In the genomic region with DNA sequence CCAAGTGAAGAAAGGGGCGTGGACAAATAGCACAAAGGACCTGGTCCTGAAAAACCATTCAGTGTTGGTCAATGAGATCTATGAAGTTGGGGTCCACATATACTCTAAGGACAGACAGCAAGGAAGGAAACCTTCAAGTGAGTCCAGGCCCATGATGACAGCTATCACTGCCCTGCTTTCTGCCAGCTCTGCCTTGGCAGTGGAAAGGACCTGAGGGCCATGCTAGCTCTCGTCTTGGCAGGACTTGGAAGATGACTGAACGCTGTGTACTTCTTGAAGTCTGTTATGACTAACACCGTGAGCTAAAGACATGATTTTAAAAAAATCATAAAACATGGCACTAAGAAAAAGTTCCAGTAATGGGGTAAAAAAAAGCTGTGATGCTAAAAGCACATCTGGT, we compare ENCODE assay signal across 20 mouse cellular contexts. TPM values are rescaled to one million over a fixed set of nuclear protein-coding genes. Genes with fewer than 3 reads are reported as not detected.
DNase-seq lines count a peak whose midpoint lies in the region; TF ChIP-seq lines count a peak whose summit lies in the region.
"Had no signal": no experiment of that assay in that cellular context is flagged by ENCODE, and none has a peak within 500 bp of the region (broad histone marks: within the 10 kb centered on the region; RNA-seq: fewer than 3 reads in every experiment).

No protein-coding gene starts in this region.

- H3K36me3 ChIP-seq in heart, adult 2 months (ENCODE audit: control insufficient read depth, insufficient read depth, low read length) = peaks cover 4% of the 10 kb centered on the region
- H3K36me3 ChIP-seq: limb, embryonic 10.5 days had no signal

- no peak for DNase-seq in cerebellum, adult 2 months
- no peak for DNase-seq in cerebellum, adult 8-10 months
- DNase-seq in heart, adult 2 months = no peak
- no peak for DNase-seq in heart, adult 11 months
- DNase-seq in urinary bladder, postnatal 14 days (ENCODE audit: low spot score) = peak; percentile 24
- DNase-seq in urinary bladder, postnatal 25 days (ENCODE audit: low spot score) = no peak
- peak; percentile 51 for DNase-seq in skeletal muscle tissue, adult 2 months (ENCODE audit: low read depth, low spot score)
- DNase-seq in layer of hippocampus, postnatal 36 days = no peak
- DNase-seq: adrenal gland, postnatal 25 days; cerebellum, adult 11-12 months; cerebellum, postnatal 36 days; kidney, adult 11 months; layer of hippocampus, adult 9-11 months; thymus, postnatal 25 days had no signal

- peaks cover 46% of the 10 kb centered on the region for H3K4me1 ChIP-seq in cerebellum, adult 2 months (ENCODE audit: control insufficient read depth, insufficient read depth, low read length)
- H3K4me1 ChIP-seq in heart, adult 2 months (ENCODE audit: control insufficient read depth, insufficient read depth, low read length) = peaks cover 30% of the 10 kb centered on the region
- H3K4me1 ChIP-seq: midbrain, embryonic 13.5 days had no signal

- H3K27me3 ChIP-seq in cerebellum, adult 2 months (ENCODE audit: control insufficient read depth, insufficient read depth, low read length) = no peaks in the 10 kb centered on the region
- no peaks in the 10 kb centered on the region for H3K27me3 ChIP-seq in heart, adult 2 months (ENCODE audit: control insufficient read depth, insufficient read depth, low read length)
- H3K27me3 ChIP-seq: hindbrain, embryonic 13.5 days; kidney, embryonic 15.5 days; midbrain, embryonic 13.5 days; Patski had no signal

- WGBS in cerebellum, adult 2 months = 34% methylated on average over 4 of the region's 4 CpGs
- 51% methylated on average over 4 of the region's 4 CpGs for WGBS in heart, adult 2 months

- no peaks in the 10 kb centered on the region for H3K79me2 ChIP-seq in heart, adult 2 months (replicated peaks; ENCODE audit: control insufficient read depth, insufficient read depth, low read length)

- H3K9ac ChIP-seq in heart, adult 2 months (ENCODE audit: low read depth, low read length) = no peak overlapping the region
- H3K9ac ChIP-seq: hindbrain, embryonic 13.5 days; kidney, embryonic 15.5 days; midbrain, embryonic 13.5 days had no signal

- H3K4me3 ChIP-seq in cerebellum, adult 2 months (replicated peaks; ENCODE audit: insufficient read depth, low read depth, low read length) = no peak overlapping the region
- H3K4me3 ChIP-seq in heart, adult 2 months = no peak overlapping the region
- H3K4me3 ChIP-seq: hindbrain, embryonic 13.5 days; kidney, embryonic 15.5 days; limb, embryonic 10.5 days; midbrain, embryonic 13.5 days had no signal

- no peak for TF ChIP-seq CTCF in cerebellum, adult 2 months (IDR thresholded peaks at IDR 0.05; ENCODE audit: borderline replicate concordance, insufficient read depth, low read depth, low read length)
- no peak for TF ChIP-seq CTCF in heart, adult 2 months (IDR thresholded peaks at IDR 0.05)

- no peak for TF ChIP-seq POLR2A in cerebellum, adult 2 months (IDR thresholded peaks at IDR 0.05; ENCODE audit: borderline replicate concordance, insufficient read depth, low read length)
- no peak for TF ChIP-seq POLR2A in heart, adult 2 months (IDR thresholded peaks at IDR 0.05; ENCODE audit: insufficient read depth, low read depth, low read length)

- H3K27ac ChIP-seq in cerebellum, adult 2 months (ENCODE audit: insufficient read depth, low read length) = peak overlapping the region; percentile 32; the same call in 1 of the 2 replicates
- peak overlapping the region; percentile 33 for H3K27ac ChIP-seq in heart, adult 2 months
- H3K27ac ChIP-seq: hindbrain, embryonic 13.5 days; kidney, embryonic 15.5 days; limb, embryonic 10.5 days; midbrain, embryonic 13.5 days had no signal

- no peak for TF ChIP-seq EP300 in heart, adult 2 months (IDR thresholded peaks at IDR 0.05; ENCODE audit: insufficient read depth, low read depth, low read length)

- intact Hi-C loops in heart, adult 2 months (cut with DNase I) = loop anchor here (2.0 kb wide), 1 partner anchor 15 kb away; no protein-coding TSS in a partner anchor

RNA-seq across cellular contexts. Expression of a gene that starts 48.7 kb away (rescaled TPM):
- polyA plus RNA-seq in cerebellum, adult 2 months (2012; rRNA removed) = 9.2 and 10.1 TPM in 2 replicates
- total RNA-seq in heart, adult 2 months (2021) = 1 to 10 TPM in 1 of 2 experiments, under 1 TPM in 1; 0.70 to 2.0 TPM
- polyA plus RNA-seq in heart, adult 2 months (2012; rRNA removed) = 0.91 and 0.96 TPM in 2 replicates
- 100 to 1,000 TPM; 249 to 260 TPM for total RNA-seq in layer of hippocampus, postnatal 36 days (2021)
- polyA plus RNA-seq: liver, adult 2 months had no signal

Comparison
In these comparisons a context has a peak if more than half of its experiments do, and no peak if none do; other contexts are left out.
1. DNase-seq: peak in urinary bladder, postnatal 14 days (single experiment) and skeletal muscle tissue, adult 2 months (single experiment); none in cerebellum, adult 2 months (0 of 2), cerebellum, adult 8-10 months (single experiment), heart, adult 2 months (0 of 2), heart, adult 11 months (single experiment), urinary bladder, postnatal 25 days (single experiment) and layer of hippocampus, postnatal 36 days (0 of 2).
2. RNA of a gene that starts 48.7 kb away (total RNA-seq): 249 to 260 TPM in layer of hippocampus, postnatal 36 days; 0.70 to 2.0 TPM in heart, adult 2 months; every median in the first group is over 10 times any median in the second.